Mouse (Mus musculus): ENCODE measurements around the gene Wnt7b.

Wnt7b gene

DNA sequence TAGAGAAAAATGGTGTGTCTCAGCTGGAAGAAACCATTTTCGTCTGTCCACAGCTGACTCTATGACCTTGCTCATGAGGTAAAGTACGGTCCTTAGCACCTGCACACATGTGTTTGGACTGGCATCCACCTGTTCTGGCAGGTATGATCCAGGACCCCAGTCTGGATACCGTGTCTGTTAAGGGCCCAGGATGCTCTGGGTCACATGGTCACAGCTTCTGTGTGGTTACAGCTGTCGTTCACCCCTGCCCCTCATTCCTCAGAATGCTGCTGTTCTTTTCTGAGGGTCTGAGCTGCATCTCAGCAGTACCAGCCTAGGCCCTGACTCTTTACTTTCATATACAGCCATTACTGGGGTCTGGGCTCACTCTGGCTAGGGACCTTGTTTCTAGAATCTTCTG, 18.9 kb upstream of the Wnt7b start:
- DNase-seq (ENCODE audit: low spot score): no peak

DNA sequence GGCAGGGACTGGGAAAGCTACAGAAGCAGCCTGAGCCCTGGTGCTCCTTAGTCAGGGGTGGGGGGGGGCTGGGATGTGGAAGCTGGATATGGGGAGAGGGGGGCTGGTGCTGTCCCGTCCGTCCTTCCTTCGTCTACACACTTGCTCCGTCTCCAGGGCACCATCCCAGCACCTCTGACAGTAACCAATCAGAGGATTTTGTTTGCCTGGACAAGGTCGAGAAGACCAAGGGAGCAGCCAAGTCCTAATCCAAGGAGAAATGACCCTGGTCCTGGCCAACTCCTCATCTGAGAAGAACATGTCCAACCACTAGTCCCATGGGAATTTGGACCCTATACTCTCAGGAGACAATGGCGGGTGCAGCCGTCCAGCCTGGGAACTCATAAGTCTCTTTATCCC, 18.4 kb upstream of the Wnt7b start:
- DNase-seq (ENCODE audit: low spot score): peak; percentile 59

DNA sequence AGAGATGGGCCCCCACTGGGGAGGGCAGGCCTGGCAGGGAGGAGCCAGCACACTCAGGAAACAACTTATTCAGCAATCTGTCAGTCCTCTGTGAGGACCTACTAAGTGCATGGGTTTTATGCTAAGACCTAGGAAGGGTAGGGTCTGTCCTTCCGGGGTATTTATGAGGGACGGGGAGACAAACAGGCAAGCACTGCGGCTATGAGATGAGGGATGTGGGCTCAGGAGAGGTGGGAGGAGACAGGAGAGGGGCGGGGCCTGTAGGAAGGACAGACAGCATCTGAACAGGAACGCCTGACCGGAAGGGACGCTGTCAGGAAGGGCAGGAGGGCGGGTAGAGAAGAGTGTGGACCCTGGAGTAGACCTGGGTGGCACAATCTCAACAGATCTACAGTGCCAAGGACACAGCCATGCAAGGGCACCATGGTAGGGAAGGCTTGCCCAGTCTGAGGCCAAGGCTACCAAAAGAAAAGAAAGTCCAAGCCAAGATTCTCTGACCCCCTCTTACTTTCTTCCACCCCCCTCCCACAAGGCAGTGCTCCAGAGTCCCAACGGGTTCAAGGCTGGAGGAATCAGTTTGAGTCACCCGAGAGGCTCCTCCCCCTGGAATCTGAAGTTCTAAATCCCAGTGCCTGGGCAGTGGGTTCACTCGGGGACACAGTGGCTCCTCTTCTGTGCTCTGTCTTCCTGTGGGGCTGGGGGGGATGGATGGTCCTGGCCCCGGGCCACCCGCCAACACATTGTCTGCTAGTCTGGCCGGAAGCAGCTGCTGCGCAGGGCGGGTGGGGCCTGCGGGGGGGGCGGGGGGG, 17.8 kb upstream of the Wnt7b start:
- peak; percentile 91 for DNase-seq (ENCODE audit: low spot score)

DNA sequence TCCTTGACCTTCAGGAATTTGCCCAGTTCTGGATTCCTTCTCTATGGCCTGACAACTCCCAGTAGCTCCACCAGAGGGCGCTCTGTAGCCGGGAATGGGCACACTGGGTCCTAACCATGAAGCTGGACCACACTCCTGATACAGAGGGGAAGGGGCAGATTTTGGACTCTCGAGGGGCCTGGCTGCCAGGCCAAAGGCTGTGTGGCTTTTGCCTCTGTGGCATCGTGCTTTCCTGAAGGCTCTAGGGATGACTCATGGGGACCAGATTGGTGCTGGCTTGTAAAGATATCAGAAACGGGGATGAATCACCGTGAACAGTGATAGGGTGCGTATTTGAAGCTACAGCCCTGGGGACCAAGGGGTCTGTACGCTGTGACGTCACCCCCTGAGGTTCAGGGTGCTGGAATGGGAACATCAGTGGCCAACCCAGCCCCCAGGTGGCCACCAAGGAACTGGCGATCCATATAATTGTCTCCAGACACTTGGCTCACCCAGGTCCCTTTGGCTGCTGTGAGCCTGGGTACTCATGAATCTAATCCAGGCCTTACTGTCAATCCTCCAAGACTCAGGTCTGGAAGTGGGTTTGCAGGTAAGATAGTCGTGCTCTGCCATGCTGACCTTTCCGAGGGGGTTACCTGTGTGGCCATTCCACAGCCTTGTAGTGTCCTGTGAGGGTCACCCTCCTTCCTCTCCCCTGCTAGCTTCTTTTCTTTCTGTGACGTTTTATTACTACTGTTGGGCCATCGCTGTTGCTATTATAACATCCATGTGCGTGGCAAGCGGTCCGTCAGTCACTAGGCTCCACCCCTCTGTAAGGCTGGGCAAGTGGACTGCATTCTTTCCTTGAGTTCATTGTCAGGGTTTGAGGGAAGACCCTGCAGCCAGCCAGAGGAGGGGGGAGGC, 17.0 kb upstream of the Wnt7b start:
- peak; percentile 91 for DNase-seq (ENCODE audit: low spot score)

DNA sequence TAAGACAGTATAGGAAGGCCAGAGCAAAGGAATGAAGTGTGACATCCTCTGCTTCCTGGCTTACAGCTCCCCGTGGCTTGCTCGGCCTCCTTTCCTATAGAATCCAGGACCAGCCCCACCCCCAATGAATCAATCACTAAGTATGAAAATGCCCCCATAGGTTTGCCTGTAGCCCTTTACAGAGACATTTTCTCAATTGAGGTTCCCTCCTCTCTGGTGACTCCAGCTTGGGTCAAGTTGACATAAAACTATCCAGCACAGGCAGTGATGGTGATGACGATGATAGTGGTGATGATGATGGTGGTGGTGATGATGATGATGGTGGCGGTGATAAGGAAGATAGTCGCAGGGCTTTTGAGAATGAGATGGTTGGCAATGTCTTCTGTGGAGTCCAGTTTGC, 16.2 kb upstream of the Wnt7b start:
- DNase-seq (ENCODE audit: low spot score): no peak

DNA sequence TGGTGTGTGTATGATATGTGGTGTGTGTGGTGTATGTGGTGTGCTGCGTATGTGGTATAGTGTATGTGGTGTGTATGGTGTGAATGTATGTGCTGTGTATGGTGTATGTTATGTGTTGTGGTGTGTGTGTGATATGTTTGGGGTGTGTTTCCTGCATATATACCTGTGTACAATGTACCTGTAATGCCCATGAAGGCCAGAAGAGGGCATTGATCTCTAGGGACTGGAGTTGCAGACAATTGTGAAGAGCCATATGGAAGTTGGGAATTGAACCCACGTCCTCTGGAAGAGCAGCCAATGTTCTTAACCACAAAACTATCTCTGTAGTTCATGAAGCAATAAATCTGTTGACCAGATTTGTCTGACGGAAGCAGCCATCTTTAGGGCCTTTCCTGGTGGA, 15.1 kb upstream of the Wnt7b start:
- no peak for DNase-seq (ENCODE audit: low spot score)

DNA sequence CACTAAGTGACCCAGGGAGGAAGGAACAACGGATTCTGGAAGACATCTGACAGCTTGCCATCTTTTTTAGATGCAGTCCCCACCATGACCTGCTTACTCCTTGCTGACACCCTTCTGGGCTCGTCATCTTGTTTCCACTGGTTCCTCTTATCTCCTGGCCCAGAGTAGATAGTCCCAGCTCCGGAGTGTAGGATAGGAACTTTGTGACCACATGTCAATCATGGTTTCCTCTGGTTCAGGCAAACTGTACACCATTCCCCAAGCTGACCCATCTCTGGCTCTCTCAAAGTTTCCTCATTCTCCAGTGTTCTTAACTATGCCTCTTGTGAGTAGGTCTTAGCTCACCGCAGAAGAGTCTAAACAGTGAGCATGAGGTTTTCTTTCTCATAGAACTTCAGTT, 10.4 kb upstream of the Wnt7b start:
- DNase-seq (ENCODE audit: low spot score): no peak

DNA sequence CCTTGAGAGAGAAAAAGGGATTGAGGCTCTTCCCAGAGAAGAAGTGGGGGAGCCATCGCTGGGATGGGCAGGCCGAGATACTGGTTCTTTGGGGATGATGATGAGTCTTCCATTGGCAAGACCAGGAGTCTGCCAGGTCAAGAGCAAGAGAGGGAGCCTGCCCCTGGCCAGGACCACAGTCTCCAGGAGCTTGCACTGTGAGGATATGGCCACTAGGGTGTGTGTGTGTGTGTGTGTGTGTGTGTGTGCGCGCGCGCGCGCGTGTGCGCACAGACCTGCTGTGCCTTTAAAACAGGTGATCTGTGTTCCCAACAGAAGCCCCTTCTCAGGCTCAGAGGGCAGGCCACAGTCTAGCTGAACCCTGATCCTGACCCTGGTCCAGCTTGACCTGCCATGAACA, 8.6 kb upstream of the Wnt7b start:
- no peak for DNase-seq (ENCODE audit: low spot score)

DNA sequence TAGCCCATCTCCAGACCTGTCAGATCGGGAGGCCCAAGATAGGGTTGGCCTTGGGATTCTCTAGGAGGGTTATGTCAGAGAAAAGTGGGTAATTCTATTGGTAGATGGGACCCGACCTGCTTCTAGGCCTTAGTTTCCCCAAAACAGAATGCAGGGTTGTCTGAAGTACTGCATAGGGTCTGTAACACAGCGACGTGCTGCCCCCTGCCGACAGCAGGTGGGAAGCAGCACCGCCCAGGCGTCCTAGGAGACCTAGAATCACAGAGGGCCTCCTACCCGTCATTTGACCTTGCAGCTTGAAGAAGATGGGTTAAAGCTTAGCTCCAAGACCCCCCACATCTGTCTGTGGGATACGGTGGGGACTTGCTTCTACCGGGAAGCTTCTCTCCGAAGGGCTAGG, 1.2 kb upstream of the Wnt7b start:
- DNase-seq (ENCODE audit: low spot score): peak; percentile 89

DNA sequence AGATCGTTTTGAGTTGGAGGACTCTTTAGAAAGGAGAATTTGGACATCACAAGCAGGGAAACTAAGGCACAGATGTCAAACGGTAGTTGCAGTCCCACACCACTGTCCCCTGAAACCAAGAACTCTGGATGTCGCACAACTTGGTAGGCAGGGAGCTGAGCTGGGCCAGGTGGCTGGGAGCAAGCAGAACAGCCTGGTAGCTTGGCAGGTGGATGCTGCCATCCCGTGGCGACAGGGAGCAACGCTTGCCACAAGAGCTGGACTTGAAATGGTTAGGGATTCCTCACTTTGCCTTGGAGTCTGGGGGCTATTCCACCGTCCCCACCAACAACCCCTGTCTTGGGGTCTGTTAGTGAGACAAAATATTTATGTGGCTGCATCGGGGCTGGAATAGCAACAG, 751 bp upstream of the Wnt7b start:
- peak; percentile 89 for DNase-seq (ENCODE audit: low spot score)

DNA sequence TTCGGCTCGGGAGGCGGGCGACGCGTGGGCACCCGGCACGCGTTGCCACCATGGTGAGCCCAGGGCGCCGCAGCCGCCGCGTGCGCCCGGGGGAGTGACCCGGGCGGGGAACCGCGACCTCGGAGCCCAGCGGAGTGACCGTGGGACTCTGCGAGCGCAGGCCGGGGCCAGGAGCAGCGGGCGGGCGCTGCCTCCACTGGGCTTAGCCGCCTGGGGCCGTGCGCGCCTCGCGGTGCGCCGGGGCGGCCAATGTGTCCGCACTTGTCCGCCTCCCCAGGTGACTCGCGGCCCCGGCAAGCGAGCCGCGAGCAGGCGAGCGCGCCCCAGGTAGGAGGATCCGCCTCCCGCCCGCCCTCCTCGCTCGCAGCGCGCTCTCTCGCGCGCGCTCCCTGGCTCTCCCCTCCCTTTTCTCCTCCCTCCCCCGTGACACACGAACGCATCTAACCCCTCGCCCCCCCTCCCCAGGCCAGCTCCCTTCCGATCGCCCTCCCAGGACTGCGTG, 659 bp downstream of the Wnt7b start:
- no peak for DNase-seq (ENCODE audit: low spot score)

DNA sequence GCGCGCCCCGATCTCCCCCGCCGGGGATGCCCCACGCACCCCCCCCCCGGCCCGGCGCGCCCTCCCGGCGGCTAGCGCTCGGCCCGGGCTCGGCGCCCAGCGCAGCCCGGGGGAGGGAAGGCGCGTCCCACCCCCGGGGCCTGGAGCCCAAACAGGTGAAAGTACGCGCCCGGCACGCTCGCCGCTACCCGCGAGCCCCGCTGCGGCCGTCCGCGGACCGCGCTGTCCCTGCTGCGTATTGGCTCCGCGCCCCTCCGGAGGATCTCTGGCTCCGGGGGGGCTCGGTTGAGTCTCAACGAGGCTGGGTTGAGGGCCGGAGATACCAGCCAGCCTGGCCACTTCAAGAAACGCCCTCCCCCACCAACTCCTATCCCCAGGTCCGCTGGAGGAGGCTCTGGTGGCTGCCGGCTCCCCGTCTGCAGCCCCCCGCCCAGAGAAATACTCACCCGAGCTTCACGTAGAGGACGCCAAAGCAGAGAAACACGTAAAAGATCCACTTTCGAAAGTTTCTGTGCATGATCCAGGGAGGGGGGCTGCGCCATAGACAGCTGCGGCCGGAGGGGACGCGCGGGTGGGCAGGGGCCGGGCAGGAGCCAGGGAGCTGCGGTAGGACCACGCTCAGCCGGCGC, 1.2 kb downstream of the Wnt7b start:
- no peak for DNase-seq (ENCODE audit: low spot score)

DNA sequence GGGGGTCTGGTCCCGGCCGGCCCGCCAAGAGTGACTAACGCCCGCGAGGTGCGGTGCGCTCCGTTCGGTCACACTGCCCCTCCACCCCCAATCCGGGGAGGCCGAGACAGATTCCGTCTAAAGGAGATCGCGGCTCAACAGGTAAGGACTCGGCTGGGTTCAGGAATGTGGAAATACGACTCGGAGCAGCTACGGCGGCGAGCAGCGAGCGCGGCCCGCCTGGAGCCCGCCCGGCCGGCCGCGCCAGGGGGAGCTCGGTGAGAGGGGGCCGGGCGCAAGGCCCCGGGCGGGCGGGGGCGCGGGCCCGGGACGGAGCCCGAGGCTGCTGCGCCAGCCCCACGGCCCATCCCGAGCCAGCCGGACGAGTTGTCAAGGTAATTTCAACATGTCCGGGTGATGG, 1.8 kb downstream of the Wnt7b start:
- DNase-seq (ENCODE audit: low spot score): no peak

DNA sequence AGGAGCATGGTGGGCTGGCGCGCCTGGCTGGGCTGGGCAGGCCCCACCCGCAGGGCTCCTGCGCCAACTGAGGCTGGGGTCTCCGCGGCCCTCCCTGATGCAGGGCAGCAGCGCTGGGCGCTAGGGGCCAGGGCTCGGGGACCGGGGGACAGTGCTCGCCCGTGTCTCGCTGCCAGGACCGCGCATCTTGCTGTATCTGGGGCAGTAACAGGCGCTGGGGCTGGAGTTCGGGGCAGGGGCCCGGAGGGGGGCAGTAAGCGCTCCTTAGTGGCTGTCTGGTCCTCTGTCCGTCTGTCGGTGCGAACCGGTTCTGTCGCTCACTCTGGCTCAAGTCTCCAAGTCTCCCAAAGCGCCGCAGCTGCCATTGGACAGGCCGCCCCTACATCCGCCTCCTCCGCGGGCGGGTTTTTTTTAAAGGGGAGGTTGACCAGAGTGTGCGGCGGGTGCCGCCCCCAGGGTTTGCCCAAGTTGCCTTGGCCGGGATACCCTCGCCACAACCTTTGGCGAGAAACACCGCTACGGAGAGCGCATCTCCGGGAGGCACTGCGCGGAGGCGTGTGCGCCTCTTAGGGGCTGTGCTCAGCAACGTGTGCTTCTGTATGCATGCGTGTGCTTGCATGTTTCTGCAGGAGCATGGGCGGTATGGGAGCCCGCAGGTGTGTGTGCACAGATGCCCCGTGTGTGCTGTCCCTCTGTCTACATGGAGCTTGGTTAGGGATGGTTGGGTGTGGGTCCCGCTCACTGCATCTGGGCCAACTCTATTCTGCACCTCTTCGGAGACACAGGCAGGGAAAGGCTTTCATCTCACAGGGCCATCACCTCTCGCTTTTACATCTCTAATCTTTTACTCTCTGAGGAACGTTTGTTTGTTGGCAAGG, 4.5 kb downstream of the Wnt7b start:
- no peak for DNase-seq (ENCODE audit: low spot score)

DNA sequence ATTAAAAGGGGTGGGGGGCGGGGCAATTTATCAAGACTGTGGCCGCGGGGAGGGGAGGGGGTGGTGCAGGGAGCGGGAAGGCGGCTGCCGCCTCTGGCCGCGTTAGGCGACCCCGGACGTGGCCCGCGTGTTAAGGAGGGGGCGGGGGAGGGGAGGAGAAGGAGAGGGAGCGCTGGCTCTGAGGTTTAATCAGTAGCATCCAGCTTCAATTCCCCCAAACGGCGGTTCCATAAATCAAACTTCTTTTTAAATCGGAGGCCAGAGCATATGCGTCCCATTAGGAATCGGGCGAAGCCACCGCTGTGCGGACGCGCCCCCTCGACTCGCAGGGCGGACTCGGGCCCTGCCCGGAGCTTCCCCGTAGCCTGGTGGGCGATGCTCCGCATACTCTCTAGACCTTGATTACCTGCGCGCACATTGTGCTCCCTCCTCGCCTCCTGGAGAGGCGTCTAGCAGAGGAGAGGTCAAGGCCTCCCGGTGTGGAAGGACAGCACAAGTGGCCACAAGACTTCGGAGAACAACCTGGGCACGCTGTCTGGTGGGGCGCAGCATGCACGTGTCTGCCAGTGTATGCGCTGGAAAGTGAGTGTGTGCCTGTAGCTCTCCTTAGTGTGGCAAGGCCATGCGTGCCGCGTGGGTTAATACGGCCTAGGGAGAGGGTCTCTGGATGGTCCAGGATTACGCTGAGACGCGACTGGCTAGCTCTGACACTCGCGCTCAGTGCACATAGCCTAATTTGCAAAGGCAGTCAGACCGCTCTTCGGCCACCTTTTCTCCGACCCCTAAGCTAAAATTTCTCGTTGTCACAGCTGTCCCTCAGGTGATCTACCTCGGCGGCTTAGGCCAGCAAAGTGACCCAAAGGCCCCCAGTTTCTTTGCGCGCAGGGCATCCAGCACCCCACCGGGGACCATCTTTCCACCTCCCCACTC, 5.5 kb downstream of the Wnt7b start:
- no peak for DNase-seq (ENCODE audit: low spot score)

DNA sequence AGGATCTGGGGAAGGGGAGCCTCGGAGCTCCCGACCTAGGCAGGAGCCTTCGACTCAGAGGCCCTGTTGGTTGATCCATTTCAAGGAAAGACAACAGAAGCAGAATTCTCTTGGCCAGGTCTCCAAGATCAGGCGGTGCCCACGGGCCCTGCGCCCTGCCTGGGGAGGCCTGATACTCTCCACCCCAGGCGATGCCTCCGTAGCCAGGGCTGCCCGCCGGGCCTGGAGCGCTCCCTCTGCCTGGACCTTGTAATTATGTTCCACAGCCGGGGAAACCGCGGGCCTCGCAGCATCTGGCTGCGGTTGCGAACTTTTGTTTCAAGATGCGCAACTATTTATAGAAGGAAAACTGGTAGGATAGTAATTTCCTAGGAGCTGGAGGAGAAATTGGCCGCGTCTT, 6.2 kb downstream of the Wnt7b start:
- no peak for DNase-seq (ENCODE audit: low spot score)

DNA sequence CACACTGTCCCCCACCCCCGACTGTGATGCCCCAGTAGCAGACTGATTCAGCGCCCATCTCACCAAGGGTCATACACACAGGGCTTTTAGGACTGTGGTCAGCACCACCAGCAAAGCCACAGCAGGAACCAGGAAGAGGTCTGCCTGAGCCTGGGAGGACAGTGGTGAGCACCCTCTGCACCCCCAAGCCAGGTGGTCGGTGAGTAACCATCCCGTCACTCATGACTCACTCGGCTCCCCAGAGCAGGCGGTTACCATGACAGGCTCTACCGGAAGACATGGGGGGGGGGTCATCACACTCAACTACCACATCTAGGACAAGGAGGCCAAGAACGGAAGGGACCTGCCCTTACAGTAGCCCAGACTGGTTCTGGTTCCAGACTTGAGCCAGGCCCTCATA, 7.7 kb downstream of the Wnt7b start:
- DNase-seq (ENCODE audit: low spot score): no peak

DNA sequence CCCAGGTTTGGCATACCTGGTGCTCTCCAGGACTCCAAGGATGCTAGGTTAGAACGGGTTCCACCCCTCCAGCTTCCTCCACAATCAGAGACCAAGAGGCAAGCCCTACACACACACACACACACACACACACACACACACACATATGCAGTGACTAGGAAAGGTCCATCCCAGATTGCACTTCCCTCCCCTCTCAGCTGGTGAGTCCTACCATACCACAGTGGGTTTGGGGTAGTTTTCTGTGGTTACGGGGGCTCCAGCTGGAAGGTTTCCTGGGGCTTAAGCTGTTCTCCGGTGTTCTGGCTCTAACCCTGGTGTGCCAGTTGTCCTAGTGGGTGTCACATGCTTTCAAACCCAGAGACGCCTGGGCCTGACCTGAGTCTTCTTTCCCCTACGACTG, 8.2 kb downstream of the Wnt7b start:
- DNase-seq (ENCODE audit: low spot score): no peak

DNA sequence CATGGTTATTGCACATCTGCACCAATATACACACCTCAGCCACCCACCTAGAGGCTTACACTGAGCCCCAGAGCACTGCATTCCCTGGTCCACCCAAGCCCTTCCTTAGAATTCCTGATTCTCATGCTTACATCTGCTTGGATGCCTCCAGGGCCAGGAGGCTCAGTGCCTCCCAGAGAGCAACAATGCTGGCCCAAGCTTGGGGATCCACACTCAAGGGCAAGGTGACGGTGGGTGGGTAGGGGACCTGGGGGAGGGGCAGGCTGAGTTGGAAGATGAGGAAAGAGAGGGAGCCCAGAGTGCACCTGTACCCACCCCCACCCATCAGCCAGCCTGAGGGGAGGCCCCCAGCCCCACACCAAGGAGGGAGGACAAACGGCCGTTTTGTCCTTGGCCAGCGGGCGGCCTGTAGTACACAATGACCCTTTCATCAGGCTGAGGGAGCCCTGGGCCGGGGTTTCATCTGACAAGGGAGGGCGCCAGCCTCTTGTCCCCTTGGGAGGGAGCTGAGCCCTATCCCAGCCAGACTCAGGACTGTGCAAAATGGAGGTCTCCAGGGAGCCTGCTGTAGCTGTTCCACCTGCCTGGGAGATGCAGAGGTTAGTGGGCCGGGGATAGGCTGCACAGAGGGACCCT, 9.5 kb downstream of the Wnt7b start:
- DNase-seq (ENCODE audit: low spot score): no peak
